Mouse (Mus musculus) megakaryocyte, embryonic 14.5 days (primary cell): ENCODE results near the gene Oas1e. TPM values are rescaled to one million over a fixed set of nuclear protein-coding genes. Genes with fewer than 3 reads are reported as not detected.

ENCODE experiments used
- H3K27me3 ChIP-seq: replicated peaks from 2 replicates; pipeline ENCODE3; 2012; ENCODE audit warnings: inconsistent platforms
- H3K36me3 ChIP-seq: replicated peaks from 2 replicates; pipeline ENCODE3; 2012; ENCODE audit warnings: low read length, inconsistent platforms, mixed read lengths
- H3K4me1 ChIP-seq: 2 replicates; pipeline ENCODE4 v1.6.1; 2012; ENCODE audit warnings: inconsistent platforms
- H3K4me3 ChIP-seq: replicated peaks from 2 replicates; pipeline ENCODE3; 2012; ENCODE audit warnings: moderate library complexity, mild to moderate bottlenecking, inconsistent platforms
- H3K9me3 ChIP-seq: 2 replicates; pipeline ENCODE4 v1.6.1; 2012; ENCODE audit warnings: inconsistent platforms
- FLI1 ChIP-seq: IDR thresholded peaks from 2 replicates; pipeline ENCODE4 v1.6.1; 2012; ENCODE audit warnings: low read length, inconsistent platforms, mixed read lengths
- GATA1 ChIP-seq: IDR thresholded peaks from 3 replicates; pipeline ENCODE4 v1.6.1; 2012; ENCODE audit warnings: mixed read lengths, low read length, inconsistent platforms, borderline replicate concordance
- polyA plus RNA-seq: library from polyadenylated mRNA; stranded (reverse); fragments of >175 nt; gene quantifications from 2 replicates; pipeline ENCODE4 v1.2.3, GENCODE M21; 2012; ENCODE audit warnings: low replicate concordance; ENCODE audit not compliant: insufficient read depth

Oas1e gene
- polyA plus RNA-seq, 1 experiment, result not detected

DNA sequence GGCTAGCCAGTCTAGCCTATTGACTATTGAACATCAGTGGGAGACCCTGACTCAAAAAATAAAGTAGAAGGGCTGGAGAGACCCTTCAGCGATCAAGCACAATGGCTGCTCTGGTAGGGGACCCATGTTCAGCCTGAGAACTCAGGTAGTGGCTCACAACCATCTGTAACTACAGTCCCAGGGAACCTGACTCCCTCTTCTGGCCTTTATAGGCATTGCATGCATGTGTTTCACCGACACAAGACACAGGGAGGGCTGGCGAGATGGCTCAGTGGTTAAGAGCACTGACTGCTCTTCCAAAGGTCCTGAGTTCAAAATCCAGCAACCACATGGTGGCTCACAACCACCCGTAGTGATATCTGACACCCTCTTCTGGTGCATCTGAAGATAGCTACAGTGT is 53.2 kb downstream of the Oas1e start:
- no peaks in the 10 kb centered on the region for H3K36me3 ChIP-seq
- no peaks in the 10 kb centered on the region for H3K4me1 ChIP-seq
- no peak overlapping the region for H3K4me3 ChIP-seq
- H3K27me3 ChIP-seq, result peaks cover 71% of the 10 kb centered on the region
- TF ChIP-seq FLI1, result no peak
- TF ChIP-seq GATA1, result no peak
- no peaks in the 10 kb centered on the region for H3K9me3 ChIP-seq

Other genes with a start within 250 kb of the Oas1e start
- 68.6 and 71.5 TPM in 2 replicates for gene Tpcn1, start 206.9 kb downstream of the Oas1e start, polyA plus RNA-seq
- 0.94 and 5.8 TPM in 2 replicates for gene Iqcd, start 206.5 kb downstream of the Oas1e start, polyA plus RNA-seq
- gene Rita1, start 182.9 kb downstream of the Oas1e start, polyA plus RNA-seq, result 30.9 and 35.5 TPM in 2 replicates
- 23.6 and 74.7 TPM in 2 replicates for gene Ddx54, start 182.8 kb downstream of the Oas1e start, polyA plus RNA-seq
- not detected in 2 replicates for gene Cfap73, start 161.3 kb downstream of the Oas1e start, polyA plus RNA-seq
- 13.3 and 20.9 TPM in 2 replicates for gene Rasal1, start 146.7 kb downstream of the Oas1e start, polyA plus RNA-seq
- gene Dtx1, start 83.6 kb downstream of the Oas1e start, polyA plus RNA-seq, result not detected in 2 replicates
- gene Oas2, start 45.7 kb downstream of the Oas1e start, polyA plus RNA-seq, result 1.00 TPM in 1 of 2 replicates, not detected in the other
- 3.4 and 4.7 TPM in 2 replicates for gene Oas3, start 17.9 kb downstream of the Oas1e start, polyA plus RNA-seq
- not detected in 2 replicates for gene Oas1c, start 17.0 kb upstream of the Oas1e start, polyA plus RNA-seq
- gene Oas1f, start 51.8 kb upstream of the Oas1e start, polyA plus RNA-seq, result not detected in 2 replicates
- not detected in 2 replicates for gene Oas1h, start 65.9 kb upstream of the Oas1e start, polyA plus RNA-seq
- gene Oas1g, start 92.1 kb upstream of the Oas1e start, polyA plus RNA-seq, result 3.5 and 12.6 TPM in 2 replicates
- gene Oas1a, start 112.0 kb upstream of the Oas1e start, polyA plus RNA-seq, result 2.4 and 21.3 TPM in 2 replicates
- gene Oas1d, start 119.0 kb upstream of the Oas1e start, polyA plus RNA-seq, result not detected in 2 replicates
- not detected in 2 replicates for gene Rph3a, start 214.6 kb upstream of the Oas1e start, polyA plus RNA-seq